Mouse (Mus musculus): Measurements from ENCODE around the gene Ech1.
A peak's percentile ranks its signal among the peaks of the same experiment; 100 is the strongest.

Ech1 gene

GRCm38 (mm10) chr7:28803756-28804155 lies 21.3 kb upstream of the Ech1 start:
- no peak for DNase-seq

GRCm38 (mm10) chr7:28806869-28807268 lies 18.1 kb upstream of the Ech1 start:
- no peak for DNase-seq

GRCm38 (mm10) chr7:28807641-28808220 lies 17.3 kb upstream of the Ech1 start:
- DNase-seq: peak in 1 of 2 experiments; percentile 43

DNA sequence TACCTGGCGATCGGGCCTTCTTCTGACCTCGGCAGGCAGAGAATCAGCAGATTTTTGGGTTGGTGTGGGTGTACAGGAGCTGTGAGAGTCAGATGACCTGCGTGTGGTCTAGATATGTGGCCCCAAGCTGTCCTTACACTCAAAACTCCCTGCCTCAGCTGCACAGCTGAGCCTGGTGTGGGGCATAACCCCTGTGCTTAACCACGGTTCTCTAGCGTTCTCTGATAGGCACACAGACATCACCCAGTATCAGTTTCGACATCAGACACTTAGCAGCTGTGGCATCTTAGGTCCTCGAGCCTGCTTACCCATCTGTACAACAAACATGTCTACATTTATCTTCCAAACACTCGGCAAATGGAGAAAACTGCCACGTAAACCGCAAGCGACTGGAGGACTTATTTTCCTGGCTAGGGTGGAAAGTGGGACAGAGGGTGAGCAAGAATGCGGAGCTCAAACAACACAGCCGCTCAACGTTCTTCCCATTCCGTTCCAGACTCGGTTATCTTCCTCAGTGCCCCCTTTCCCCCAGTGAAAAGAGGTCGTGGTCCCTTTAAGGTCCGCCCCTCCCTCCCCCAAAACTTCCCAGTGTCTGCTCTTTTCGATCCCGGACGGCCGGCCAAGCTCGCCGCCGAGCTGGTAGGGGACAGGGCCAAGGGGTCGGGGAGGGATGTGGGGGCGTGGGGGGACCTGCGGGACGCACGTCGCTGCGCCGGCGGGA lies 16.6 kb upstream of the Ech1 start, which contains the start of gene Hnrnpl:
Hnrnpl (plus strand) TSS at position 321 of the 721 bp plus-strand sequence.
- peak; percentile 54 to 74 for DNase-seq

- DNase-seq: peak; percentile 95 to 98
Observed at GRCm38 (mm10) chr7:28808957-28809393, 16.0 kb upstream of the Ech1 start.

- DNase-seq: peak; percentile 54 to 68
Observed at GRCm38 (mm10) chr7:28809401-28810089, 15.5 kb upstream of the Ech1 start.

GRCm38 (mm10) chr7:28810107-28811066 lies 14.6 kb upstream of the Ech1 start:
- peak; percentile 99 for DNase-seq

DNA sequence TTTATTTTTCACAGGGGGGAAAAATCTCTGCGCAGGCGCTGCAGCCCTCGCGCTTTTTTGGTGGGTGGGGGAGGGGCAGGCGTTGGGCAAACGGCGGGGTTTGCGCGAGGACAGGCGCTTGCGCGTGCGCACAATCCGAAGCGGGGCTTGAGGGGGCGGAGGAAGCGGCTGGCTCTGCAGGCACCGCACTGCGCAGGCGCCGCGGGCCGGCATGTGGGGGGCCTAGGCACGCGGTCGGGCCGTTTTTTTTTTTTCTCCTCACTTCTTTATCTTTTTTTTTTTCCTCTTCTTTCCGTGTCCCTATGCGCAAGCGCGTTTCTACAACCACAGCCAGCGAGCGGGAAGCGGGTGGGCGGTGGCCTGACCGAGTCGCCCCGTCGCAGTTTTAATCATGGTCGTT lies 13.8 kb upstream of the Ech1 start:
- peak; percentile 93 to 94 for DNase-seq

DNA sequence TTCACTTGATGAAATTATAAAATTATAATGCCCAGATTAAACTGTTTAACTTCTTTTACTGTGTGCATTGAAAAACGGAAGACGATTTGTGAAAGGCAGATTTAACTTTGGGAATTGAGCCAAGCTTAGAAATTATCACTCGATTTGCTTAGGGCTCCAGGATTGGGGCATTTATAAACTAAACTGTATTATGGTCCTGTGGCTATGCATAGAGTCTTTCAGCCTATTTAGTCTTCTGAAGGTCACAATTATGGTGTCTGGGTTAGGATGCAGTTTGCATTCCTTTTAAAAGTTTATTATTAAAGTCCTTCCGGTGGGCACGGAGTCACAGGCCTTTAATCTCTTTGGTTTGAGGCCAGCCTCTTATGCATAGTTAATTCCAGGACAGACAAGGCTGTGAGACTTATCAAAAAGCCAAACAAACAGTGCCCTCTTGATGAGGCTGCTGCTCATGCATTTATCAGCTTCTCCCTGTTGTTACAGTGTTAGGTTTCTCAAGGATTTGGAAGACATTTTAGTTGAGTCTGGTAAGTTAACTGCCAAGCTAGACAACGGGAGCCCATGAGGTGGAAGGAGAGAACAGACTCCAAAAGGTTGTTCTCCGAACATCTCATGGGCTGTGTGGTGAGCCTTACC lies 13.3 kb upstream of the Ech1 start:
- DNase-seq: no peak

DNA sequence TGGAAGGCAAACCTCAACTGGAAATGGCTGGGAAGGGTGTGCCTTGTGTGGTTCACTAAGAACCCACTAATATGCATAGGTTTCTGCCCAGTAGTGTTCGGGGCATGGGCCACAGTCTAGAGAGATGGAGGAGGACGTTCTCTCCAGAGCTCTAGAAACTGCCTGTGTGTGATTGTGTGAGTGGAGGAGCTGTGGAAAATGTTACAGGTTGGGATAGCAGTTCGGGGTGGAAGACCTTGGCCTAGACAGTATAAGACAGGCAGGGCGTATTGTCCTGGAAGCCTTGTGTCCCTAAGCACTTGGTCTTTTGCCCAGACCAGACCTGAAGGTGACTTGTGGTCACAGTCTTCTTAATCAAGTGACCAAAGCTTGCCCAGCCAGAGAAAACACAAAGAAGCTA lies 12.6 kb upstream of the Ech1 start:
- no peak for DNase-seq

DNA sequence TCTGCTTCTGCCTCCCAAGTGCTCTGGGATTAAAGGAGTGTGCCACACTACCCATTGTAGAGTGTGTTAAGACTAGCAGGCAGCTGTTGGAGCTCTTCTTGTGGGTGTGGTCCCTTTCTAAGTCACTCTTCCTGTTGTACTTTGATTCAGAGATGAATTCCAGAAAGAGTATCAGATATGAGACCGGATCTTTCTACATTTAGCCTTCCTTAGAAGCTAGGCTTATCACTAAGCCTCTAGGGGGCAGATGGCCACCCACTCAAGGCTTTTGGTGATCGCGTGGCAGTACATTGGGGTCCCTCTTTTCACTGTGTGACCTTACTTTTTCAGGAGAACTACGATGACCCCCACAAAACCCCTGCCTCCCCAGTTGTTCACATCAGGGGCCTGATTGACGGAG lies 12.1 kb upstream of the Ech1 start:
- no peak for DNase-seq

DNA sequence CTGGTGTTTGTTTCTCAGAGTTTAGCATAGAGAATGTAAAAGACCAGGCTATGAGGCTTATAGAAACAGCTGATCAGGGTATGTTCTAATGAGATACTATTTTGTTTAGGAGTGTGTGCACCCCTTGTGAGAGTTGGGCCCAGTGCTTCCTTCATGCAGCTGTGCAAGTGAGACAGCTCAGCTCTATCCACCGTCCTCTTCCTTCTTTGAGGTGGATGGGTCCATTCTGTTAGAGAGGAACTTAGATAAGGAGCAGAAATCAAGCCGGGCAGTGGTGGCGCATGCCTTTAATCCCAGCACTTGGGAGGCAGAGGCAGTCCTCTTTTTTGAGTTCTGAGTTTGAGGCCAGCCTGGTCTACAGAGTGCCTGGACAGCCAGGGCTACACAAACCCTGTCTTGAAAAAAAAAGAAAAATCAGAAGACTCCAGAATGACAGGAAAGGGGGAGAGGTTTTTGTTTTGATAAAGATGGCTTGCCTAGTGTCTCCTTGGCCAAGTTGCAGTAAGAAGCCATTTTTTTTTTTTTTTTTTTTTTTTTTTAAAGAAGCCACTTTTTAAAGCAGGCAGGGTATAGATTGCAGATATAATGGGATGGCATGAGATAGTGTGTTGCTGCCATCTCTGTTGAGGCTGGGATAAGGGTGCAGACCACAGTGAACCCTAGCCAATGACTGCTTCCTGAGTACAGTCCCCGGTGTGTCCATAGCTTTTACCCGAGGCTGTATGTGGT lies 10.5 kb upstream of the Ech1 start:
- no peak for DNase-seq

DNA sequence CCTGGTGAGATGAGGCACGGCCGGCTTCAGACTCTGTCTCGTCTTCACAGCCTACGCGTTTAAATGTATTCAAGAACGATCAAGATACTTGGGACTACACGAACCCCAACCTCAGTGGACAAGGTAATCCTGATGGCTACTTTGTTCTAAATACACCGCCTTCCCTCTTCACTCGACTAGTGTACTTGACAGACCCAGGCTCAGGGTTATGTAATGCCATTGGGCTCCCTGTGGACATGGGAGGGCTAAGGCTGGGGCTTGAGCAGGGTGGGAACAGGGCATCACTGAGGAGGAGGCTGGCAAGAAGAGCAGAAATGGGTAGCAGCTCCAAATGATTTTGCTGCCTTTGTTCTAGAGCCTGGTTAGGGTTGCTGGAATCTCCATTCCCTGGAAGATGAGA lies 9.8 kb upstream of the Ech1 start:
- DNase-seq: no peak

- DNase-seq: no peak
Observed at GRCm38 (mm10) chr7:28816201-28816600, 8.8 kb upstream of the Ech1 start.

- DNase-seq: no peak
Observed at GRCm38 (mm10) chr7:28816920-28817319, 8.1 kb upstream of the Ech1 start.

DNA sequence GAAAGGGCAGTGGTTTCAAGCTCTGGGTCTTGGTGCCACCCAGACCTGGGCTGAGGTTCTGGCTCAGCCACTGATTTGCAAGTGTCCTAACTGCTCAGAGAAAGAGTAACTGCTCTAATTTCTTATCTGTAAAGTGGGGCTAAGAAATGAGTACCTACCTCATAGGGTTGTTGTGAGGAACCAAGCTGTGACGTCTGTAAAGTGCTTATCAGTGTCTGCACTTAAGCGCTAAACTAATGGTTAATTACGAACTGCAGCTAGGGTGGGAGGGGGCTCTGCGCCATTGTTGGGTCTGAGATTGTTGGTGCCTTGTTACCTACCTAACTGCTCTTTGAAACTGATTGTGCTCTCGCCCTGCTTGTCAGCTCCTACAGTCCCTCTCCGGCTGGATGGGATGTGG lies 7.5 kb upstream of the Ech1 start:
- no peak for DNase-seq

DNA sequence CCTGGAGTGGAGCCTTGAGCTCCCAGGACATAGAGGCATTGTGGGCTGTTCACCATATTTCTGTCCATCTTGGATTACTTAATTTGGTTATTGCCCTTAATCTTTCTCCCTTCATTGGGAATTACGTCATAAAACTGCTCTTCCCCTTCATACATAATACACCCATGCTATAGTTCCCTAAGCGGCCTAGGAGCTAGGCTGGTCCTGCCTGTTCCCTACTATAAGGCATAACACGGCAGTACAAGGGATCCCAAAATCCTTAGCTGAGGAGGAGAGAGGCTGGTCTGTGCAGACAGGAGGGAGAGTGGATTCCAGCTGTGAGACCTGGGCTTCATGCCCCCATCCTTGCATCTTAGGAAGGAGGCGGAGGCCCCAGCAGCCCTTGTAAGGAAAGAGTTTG lies 7.1 kb upstream of the Ech1 start:
- DNase-seq: no peak

DNA sequence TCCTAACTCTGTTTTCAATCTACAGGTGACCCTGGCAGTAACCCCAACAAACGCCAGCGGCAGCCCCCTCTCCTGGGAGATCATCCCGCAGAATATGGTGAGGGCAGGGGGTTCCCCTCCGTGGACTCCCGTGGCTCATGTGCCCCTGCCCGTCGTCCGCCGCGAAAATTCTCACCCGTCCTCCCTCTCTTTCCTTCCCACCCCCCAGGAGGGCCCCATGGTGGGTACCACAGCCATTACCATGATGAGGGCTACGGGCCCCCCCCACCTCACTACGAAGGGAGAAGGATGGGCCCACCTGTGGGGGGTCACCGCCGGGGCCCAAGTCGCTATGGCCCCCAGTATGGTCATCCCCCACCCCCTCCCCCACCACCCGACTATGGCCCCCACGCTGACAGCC lies 6.6 kb upstream of the Ech1 start:
- DNase-seq: no peak

DNA sequence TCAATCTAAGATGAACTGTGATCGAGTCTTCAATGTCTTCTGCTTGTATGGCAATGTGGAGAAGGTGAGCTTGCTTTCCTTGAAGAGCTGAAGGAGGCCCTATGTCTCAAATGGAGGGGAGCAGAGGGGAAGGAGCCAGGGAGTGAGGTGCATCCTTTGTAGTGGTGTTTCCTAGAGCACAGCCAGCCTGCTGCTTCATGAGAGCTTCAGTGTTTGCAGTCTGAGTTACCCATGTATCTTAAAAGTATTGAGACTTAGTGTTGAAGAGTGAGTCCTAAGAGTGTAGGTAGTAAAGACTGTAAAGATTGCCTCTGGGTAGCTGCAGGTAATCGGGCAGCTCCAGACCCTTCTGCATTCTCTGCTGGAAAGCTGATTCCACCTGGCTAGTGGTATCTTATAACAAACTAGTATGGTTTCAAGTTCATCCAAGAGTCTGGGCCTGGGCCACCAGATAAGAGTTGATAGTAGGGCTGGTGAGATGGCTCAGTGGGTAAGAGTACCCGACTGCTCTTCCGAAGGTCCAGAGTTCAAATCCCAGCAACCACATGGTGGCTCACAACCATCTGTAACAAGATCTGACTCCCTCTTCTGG lies 6.1 kb upstream of the Ech1 start:
- no peak for DNase-seq

GRCm38 (mm10) chr7:28819571-28819970 lies 5.4 kb upstream of the Ech1 start:
- no peak for DNase-seq
